Mouse (Mus musculus): ENCODE data around the gene Ruvbl2.

Ruvbl2 gene

DNA sequence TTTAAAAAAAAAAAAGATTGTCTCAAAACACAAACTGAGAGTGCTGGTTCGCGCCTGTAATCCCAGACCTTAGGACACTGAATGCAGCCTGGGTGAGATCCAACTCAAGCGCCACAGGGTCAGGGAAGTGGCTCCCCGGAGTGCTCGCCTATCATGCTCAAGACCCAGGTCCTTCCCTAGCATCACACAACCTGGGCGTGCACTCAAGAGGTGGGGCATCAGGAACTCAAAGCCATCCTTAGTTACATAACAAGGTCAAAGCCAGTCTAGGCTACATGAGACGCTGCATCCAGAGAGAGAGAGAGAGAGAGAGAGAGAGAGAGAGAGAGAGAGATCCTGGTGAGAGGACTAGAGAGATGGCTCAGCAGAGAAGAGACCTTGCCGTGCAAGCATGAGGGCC, 11.3 kb downstream of the Ruvbl2 start:
- no peak for DNase-seq (ENCODE audit: low spot score)

DNA sequence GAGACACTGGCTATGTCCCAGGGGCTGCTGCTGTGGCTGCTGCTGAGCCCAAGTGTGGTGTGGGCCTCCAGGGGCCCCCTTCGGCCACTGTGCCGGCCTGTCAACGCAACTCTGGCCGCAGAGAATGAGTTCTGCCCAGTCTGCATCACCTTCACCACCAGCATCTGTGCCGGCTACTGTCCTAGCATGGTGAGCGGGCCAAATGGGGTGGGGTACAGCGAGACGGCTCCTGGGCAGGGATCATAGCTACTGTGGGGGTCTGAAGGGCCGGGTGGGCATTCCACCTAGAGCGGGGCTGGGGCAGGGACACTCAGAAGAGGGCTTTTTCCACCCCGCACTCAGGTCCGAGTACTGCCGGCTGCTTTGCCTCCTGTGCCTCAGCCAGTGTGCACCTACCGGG, 16.7 kb downstream of the Ruvbl2 start:
- DNase-seq (ENCODE audit: low spot score): no peak

DNA sequence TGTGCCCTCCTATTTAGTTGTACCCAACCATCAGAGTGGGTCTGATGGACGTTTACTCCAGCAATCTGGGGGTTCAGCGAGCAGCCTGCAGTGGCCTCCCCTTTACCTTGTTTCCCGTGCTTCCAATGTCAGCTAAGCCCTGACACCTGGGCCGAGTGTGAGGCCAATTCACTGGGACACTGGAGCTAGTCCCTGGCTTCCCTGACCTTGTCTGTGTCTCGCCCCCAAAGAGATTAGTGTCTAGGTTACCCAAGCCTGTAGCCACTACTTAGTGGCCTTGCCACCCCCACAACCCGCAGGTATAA, 17.3 kb downstream of the Ruvbl2 start, which contains the start of gene Lhb:
Gene Lhb, plus strand, starts transcription at position 206 of the 305 bp plus-strand sequence.
- DNase-seq (ENCODE audit: low spot score): no peak

DNA sequence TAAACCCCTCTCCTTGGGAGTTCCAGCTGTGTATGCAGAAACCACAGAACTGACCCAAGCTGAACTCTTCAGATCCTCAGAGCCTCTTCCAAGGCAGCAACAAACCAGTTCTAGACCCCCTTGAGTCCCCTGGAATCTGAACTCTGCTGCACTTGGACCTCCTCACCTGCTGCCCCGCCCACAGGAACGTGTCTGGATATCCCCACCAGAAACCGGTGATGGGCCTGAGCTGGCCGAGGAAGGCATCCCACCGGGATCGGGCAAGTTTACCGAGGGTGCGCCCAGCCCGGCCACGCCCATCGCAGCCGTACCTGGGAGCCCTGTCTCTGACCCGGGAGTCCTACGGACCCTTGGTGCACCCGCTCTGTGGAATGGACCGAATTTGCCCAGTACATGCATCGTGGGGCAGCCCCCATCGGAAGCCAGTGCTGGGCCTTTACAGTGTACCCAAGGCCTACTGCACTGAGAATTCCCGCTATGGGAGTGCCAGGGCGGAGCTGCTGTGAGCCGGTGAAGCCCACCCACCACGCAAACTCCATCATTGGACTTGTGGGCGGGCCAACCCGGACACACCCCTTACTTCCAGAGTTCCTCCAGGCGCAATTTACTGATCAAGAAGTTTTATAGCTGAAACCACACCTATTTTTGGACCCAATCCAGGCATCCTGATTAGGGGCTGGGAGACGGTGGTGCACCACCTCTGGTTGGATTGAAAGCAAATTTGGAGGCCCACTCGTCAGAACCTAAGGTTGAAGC, 17.9 kb downstream of the Ruvbl2 start:
- no peak for DNase-seq (ENCODE audit: low spot score)

DNA sequence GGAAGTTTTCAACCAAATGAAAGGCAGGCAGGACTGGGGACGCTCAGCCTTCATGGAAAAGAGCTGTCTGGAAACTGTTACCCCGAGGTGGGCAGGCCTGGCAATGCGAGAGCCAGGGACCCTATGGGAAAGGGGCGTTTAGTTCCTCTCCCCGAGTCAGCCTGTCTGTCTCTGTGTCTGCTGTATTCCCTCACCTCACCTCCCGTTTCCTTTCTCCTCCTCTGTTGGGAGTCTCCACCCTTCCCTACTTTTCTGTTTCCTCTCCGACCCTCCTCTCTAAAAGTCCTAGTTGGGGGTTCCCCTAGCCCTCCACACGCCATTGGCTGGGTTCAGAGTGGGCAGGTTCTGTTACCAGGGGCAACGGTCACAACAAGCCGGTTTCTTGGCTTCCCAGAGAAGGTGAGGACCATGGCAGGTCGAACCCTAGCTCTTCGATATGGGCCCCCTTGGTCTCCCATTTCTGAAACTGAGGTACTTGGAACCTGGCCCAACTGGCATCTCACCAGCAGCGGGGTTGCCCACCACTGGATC, 19.9 kb downstream of the Ruvbl2 start:
- DNase-seq (ENCODE audit: low spot score): no peak

DNA sequence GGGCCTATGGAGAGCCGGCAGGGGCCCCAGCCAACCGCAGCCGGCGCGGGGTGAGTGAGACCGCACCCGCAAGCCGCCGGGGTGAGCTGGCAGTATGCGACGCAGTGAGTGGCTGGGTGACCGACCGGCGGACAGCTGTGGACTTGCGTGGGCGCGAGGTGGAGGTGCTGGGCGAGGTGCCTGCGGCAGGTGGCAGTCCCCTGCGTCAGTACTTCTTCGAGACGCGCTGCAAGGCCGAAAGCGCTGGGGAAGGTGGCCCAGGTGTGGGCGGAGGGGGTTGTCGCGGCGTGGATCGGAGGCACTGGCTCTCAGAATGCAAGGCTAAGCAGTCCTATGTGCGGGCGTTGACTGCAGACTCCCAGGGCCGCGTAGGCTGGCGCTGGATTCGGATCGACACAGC, 22.3 kb downstream of the Ruvbl2 start:
- no peak for DNase-seq (ENCODE audit: low spot score)

DNA sequence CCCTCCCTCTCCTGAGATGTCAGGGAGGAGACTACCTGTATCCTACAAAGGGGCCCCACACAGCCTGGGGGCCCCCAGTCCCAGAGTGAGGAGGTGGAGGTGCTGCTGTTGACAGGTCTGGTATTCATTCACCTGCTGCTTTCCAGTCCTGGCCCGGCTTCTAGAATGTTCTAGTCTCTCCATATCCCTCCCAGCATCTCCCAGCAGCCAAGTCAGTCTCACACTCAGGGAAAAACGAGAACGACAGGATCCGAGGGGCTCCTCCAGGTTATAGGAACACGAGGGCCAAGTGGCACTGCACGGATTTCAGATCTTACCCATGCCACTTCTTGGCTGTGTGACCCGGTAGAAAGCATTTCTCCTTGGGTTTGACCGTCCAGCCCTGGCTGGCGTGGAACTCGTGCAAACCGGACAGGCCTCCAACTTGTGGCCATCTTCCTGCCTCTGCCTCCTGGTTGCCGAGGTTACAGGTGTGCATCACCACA, 23.1 kb downstream of the Ruvbl2 start:
- no peak for DNase-seq (ENCODE audit: low spot score)

DNA sequence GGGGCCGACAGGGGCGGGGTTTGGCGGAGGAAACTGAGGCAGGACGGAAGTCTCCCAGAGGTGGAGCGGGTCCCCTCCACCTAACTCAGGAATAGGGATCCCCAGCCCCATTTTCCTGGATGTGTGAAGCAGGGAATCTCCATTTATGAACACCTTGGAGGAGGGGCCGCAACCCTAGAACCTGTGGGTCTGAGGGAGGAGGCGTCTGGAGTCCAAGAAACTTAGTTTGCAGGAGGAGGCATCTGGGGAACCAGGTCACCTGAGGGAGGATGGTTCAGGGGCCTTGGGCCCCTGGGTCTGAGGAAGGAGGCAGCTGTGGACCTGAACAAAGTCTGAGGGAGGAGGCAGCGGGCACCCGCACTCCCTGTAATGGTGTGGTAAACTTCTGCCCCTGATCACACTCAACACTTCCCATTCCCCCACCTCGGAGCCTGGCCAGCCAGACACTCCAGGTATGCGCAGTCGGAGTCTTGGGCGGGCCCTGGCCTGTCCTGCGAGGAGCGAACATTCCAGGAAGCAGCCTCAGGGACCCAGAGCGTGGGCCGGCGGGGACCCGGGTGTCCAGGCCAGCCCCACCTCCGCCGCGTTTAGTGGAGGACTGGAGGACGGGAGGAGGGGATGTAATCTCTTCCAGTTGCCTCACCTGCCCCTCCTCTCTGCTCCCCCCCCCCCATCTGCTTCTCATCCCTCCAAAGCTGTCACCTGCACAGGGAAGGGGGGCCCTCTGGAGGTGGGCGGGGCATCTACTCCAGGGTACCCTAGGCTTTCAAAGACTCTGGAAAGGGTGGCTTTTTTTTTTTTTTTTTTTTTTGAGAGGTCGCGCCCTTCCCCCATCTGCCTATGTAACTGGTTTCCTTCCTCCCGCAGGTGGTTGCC, 23.8 kb downstream of the Ruvbl2 start:
- DNase-seq (ENCODE audit: low spot score): peak; percentile 57

DNA sequence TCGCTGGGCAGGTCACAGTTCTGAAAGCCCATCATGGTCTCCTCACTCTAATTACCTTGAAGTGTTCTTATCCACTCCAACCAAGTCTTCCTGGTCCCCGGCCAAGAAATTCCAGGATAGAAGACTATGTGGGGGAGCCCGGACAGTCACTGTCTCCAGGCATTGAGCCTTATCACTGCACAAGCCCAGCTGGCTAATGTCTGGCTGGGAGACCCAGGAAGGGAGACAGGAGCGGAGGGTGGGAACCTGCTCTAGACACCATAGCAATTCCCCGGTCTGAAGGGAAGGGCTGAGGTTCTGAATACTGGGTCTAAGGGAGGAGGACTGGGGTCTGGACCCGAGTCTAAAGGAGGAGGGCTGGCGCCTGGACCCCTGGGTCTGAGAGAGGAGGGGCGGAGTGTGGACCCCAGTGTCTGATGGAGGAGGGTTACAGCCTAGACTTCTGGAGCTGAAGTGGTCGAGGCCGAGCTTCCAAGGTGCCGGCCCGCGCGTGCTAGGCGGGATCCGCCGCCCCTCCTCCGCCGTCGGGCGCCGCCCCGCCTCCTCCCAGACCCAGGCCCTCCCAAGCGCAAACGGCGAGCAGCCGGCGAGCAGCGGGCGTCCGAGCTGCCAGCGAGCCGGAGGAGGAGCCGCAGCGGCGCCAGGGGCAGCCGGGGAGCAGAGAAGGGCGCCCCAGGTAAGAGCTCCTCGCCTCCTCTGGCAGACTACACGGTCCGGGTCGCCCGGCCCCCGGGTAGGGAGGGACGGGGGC, 24.6 kb downstream of the Ruvbl2 start, which contains the start of gene Ntf5:
Gene Ntf5, plus strand, starts transcription at position 583 of the 751 bp plus-strand sequence.
- peak; percentile 46 for DNase-seq (ENCODE audit: low spot score)

DNA sequence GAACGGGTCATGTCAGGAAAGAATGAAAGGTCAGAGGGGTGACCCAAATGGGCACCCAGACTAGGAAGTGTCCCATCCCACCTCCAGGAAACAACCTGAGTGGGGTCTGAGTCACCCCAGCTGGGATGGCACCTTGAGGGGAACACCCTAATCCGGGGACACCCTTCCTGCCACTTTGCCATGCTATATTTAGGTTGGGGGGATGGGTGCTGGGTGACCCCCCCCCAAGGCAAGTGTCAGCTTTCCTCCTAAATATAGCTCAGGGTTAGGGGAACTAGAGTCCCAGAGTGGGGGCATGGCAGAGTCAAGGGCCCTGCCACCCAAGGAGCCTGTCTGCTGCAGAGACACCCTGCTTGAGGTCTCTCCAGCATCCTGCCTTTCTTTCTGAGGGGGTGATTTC, 25.5 kb downstream of the Ruvbl2 start:
- DNase-seq (ENCODE audit: low spot score): no peak

DNA sequence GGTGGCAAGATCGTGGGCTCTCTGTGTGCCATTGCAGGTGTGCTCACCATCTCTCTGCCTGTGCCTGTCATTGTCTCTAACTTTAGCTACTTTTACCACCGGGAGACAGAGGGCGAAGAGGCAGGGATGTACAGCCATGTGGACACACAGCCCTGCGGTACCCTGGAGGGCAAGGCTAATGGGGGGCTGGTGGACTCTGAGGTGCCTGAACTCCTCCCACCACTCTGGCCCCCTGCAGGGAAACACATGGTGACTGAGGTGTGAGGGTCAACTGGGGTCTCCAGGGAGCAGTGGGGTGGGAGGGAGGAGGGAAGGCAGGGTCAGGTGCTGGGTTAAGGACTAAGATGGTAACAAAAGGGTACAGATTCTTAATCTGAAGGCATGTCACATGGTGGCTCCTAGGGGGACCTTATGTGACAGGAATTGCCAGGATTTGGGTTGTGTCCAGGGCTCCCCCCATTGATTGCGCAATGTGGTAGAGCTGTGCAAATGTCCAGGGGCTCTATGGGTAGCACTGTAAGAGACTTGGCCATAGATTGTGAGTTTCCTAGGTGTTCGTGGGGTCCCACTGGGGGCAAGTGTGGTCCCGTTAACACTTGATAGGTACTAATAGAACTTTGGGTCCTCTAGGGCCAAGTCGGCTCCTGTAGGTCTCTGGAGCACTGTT, 28.3 kb downstream of the Ruvbl2 start:
- no peak for DNase-seq (ENCODE audit: low spot score)

DNA sequence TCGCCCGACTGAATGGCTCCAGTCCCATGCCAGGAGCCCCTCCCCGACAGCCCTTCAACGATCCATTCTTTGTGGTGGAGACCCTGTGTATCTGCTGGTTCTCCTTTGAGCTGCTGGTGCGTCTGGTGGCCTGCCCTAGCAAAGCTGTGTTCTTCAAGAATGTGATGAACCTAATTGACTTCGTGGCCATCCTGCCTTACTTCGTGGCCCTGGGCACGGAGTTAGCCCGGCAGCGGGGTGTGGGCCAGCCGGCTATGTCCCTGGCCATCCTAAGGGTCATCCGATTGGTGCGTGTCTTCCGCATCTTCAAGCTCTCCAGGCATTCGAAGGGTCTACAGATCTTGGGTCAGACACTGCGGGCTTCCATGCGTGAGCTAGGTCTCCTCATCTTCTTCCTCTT, 28.9 kb downstream of the Ruvbl2 start:
- no peak for DNase-seq (ENCODE audit: low spot score)

DNA sequence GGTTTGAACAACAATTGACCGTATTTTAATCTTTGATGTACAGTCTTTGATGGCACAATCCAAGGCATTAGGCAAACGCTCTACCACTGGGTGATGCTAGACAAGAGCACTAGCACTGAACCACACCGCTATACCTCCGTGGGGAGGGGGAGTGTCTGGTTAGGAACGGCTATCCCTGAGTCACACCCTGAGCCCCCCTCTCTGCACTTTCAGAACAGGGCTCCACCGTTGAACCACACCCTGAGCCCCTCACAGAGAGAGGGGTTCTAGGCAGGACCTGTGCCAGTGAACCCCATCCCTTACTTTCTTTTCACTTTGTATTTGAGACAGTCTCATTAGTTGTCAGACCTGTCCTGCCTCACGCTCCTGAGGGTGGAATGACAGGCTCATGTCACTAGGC, 29.5 kb downstream of the Ruvbl2 start:
- DNase-seq (ENCODE audit: low spot score): no peak

DNA sequence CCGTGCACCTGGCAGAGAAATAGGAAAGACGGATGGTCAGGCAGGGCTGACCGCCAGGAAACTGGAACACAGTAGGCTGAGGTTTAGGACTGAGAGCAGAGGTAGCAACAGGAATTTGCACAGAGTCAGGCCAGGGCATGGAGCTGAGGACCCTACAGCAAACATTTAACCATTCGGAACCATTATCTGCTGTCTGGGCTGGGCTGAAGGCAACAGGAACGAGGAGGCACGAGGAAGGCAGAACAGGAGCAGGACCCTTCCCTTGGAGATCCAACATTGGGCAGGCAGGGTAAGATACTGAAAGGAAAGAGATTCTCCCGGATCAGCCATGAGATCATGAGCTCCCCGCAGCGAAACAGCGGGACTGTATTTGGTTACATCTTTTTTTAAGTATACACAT, 30.1 kb downstream of the Ruvbl2 start:
- DNase-seq (ENCODE audit: low spot score): no peak

DNA sequence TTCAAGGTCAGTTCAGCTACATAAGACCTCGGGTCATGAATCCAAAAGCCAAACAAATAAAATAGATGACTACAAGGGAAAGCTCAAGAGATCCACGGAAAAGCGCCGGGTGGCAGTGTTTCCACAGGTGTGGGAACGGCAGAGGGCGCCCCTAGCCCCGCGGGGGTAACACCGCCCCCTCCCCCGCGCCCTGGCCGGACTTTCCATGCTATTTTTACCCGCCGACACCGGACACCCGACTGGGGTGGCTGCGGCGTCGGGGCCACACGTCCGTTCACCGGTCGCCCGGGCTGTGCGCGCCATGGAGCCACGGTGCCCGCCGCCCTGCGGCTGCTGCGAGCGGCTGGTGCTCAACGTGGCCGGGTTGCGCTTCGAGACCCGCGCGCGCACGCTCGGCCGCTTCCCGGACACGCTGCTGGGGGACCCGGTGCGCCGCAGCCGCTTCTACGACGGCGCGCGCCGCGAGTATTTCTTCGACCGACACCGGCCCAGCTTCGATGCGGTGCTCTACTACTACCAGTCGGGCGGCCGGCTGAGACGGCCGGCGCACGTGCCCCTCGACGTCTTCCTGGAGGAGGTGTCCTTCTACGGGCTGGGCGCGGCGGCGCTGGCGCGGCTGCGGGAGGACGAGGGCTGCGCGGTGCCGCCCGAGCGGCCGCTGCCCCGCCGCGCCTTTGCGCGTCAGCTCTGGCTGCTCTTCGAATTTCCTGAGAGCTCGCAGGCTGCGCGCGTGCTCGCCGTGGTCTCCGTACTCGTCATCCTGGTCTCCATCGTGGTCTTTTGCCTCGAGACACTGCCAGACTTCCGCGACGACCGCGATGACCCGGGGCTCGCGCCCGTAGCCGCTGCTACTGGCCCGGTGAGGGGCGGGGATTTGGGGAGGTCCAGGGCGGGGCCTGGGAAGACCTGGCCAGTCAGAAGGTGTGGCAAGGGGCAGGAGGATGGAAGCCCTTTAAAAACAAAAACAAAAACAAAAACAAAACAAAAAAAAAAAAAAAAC, 31.4 kb downstream of the Ruvbl2 start:
- DNase-seq (ENCODE audit: low spot score): no peak

DNA sequence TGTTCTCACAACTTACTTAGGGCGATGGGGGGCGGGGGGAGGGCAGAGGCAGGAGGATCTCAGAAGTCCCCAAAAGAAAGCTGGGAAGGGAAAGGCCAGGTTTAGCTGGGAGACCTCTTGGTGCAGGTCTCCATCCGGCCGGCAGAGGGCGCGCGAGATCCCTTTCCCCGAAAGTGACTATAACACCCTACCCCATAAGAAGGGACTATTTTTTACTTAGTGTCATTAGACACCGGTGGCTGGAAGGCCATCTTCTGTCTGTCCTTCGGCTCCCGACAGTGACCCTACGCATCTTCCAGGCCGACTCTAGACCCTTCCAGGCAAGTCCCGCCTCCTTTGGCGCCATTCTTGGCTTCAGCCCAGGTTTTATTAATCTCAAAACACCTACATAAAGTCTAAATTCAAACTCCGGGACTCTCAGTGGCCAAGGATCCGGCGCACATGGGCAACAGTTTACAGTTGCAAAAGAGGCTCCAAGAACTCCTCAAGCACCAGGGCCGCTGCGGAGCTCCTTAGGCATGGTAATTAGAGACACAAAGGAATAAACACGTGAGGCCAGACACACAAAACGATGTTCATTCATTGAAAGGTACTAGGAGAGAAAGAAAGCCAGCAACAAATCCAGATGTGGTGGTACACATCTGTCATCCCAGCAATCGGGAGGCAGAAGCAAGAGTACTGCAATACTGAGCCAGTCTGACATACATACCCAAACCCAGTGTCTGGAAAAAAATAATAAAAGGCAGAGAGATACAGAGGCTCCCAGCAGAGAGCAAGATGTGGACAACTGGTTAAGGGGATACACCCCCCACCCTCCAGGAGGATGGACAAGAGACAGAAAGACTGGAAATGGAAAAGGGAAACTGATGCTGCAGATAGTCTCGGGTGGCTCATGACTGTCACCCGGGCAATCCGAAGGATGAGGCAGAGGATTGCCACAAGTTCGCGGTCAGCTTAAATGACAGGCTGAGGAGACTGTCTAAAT, 32.5 kb downstream of the Ruvbl2 start, which contains the start of gene Kcna7:
Gene Kcna7, plus strand, starts transcription at position 563 of the 985 bp plus-strand sequence.
- DNase-seq (ENCODE audit: low spot score): peak; percentile 77

DNA sequence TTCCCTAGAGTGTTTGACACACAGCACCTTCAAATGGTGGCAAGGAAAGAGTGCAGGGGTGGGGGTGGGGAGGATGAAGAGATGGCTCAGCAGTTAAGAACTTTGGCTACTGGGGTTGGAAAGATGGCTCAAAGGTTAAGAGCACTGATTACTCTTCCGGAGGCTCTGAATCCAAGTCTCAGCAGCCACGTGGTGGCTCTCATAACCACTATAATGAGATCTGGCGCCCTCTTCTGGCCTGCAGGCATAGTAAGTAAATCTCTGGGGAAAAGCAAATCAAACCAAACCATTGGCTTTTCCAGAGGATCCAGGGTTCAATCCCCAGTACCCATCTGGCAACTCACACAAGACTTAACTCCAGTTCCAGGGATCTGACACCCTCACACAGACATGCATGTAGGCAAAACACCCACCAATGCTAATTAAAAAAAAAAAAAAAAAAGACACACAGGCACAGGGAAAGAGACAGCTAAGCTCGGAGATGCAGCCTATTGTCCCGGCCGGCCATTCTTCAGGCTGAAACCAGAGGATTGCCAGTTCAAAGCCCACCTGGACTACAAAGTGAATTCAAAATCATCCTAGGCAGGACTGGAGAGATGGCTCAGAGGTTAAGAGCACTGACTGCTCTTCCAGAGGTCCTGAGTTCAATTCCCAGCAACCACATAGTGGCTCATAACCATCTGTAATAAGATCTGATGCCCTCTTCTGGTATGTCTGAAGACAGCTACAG, 34.2 kb downstream of the Ruvbl2 start:
- DNase-seq (ENCODE audit: low spot score): peak; percentile 63

DNA sequence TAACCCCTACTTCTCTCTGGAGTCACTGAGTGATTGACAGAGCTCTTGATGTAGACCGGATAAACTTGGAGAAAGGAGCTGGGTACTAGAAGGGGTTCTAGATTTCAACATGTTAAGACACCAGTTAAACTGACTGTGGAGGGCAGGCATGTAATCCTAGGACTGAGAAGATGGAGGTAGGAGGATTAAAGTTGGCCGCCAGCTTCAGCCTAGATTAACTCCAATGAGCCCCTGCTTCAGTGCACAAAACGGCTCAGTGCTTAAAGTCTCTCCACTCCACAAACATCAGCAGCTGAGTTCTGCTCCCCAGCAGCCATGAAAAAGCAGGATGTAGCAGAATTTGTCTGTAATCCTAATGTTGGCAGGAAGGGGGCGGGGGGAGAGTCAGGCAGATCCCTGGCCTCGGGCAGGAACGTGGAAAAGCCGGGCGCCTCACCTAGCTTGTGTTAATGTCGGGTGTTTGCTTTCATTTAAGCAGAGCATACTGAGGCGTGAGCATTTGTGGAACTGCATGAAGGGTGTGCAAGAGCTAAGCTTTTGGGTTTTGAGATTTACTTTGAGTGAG, 36.3 kb downstream of the Ruvbl2 start:
- DNase-seq (ENCODE audit: low spot score): no peak

Measured in urinary bladder, postnatal 25 days (tissue).